Mouse (Mus musculus) forebrain, embryonic 13.5 days (tissue): Measurements from ENCODE around the gene Erich3. TPM values are rescaled to one million over a fixed set of nuclear protein-coding genes. Genes with fewer than 3 reads are reported as not detected.

Experiments
- ATAC-seq: fragments of 200-750 bp; cut with Nextera tagmentation; 2 replicates; pipeline ENCODE4 v1.8.0; 2017
- H3K27ac ChIP-seq: fragments of 300-500 bp; sonication (generic); 2 replicates; pipeline ENCODE4 v1.5.1; 2015; ENCODE audit warnings: inconsistent platforms, mild to moderate bottlenecking, moderate library complexity
- H3K27me3 ChIP-seq: fragments of 300-500 bp; sonication (generic); 2 replicates; pipeline ENCODE4 v1.6.1; 2015; ENCODE audit warnings: mild to moderate bottlenecking, inconsistent platforms
- H3K36me3 ChIP-seq: fragments of 300-500 bp; sonication (generic); 2 replicates; pipeline ENCODE4 v1.6.1; 2015; ENCODE audit warnings: mild to moderate bottlenecking, inconsistent platforms; ENCODE audit not compliant: poor library complexity, severe bottlenecking
- H3K4me1 ChIP-seq: fragments of 300-500 bp; sonication (generic); 2 replicates; pipeline ENCODE4 v1.6.1; 2015; ENCODE audit warnings: inconsistent platforms
- H3K4me2 ChIP-seq: fragments of 300-500 bp; sonication (generic); 2 replicates; pipeline ENCODE4 v1.6.1; 2015; ENCODE audit warnings: inconsistent platforms, mild to moderate bottlenecking, moderate library complexity
- H3K4me3 ChIP-seq: fragments of 300-500 bp; sonication (generic); 2 replicates; pipeline ENCODE4 v1.5.1; 2015; ENCODE audit warnings: mild to moderate bottlenecking, inconsistent platforms
- H3K9ac ChIP-seq: fragments of 300-500 bp; sonication (generic); 2 replicates; pipeline ENCODE4 v1.6.1; 2015; ENCODE audit warnings: mild to moderate bottlenecking, inconsistent platforms
- H3K9me3 ChIP-seq: fragments of 300-500 bp; sonication (generic); replicated peaks from 2 replicates; pipeline ENCODE4 v1.6.1; 2016; ENCODE audit warnings: inconsistent platforms
- WGBS: fragments of 180-500 bp; shearing (Covaris S2); methylation state at CpG from one replicate; pipeline ENCODE4 v1.1.7; 2015; 5-methylcytosine and 5-hydroxymethylcytosine counted together
- polyA plus RNA-seq: library from polyadenylated mRNA; unstranded; fragments of >200 nt; fragmentation: Nextera tagmentation; extraction: Ambion mirVana; gene quantifications from 2 replicates; pipeline ENCODE4 v1.2.1, GENCODE M21; 2015

The Erich3 gene
- polyA plus RNA-seq, 1 experiment from 2014 or later = 0.70 TPM

DNA sequence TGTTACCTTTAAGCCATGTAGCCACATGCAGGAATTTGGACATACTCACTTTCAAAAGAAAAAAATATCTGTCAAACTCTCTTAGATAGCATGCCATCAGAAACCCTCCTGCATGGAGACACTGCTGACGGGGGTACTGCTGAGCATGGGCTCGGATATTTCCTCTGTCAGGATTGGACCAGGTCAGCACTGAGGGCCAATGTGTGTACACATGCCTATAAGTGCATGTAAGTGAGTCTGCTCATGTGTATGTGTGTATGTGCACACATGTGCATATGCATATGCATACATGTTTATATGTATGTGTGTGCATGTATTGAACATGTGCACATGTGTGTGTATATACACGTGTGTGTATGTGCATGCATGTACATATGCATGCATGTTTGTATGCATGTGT lies 124.0 kb downstream of the Erich3 start:
- Histone ChIP-seq H3K36me3 (no peaks in the 10 kb centered on the region), H3K9ac (no peak overlapping the region), H3K4me2 (no peak overlapping the region), H3K9me3 (no peaks in the 10 kb centered on the region), H3K27me3 (no peaks in the 10 kb centered on the region), H3K4me1 (peaks cover 7% of the 10 kb centered on the region; the same call in 1 of the 2 replicates), H3K4me3 (no peak overlapping the region), H3K27ac (no peak overlapping the region)
- 83% methylated on average over 3 of the region's 3 CpGs for WGBS
- ATAC-seq = no peak

DNA sequence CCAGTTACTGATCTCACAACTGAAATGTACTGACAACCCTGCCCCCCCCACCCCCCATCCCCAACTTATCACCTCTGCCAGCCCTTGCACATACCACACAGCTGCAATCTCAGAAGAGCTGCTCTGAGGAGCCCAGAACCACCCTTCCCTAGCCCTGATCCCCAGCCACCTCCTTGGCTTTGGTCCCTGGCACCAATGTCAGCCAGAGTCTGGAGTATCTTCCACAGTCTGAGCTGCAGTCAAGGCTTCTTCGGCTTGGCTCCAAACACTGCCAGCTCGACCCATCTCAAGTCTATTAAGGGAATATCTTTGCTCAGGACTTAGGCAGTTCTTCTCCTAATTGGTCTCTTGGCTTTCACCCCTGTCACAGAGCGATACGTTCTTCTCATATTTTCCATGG lies 129.9 kb downstream of the Erich3 start:
- no peaks in the 10 kb centered on the region for H3K27me3 ChIP-seq
- no peaks in the 10 kb centered on the region for H3K36me3 ChIP-seq
- no peak for ATAC-seq
- 90% methylated on average over 4 of the region's 4 CpGs for WGBS
- H3K4me2 ChIP-seq = no peak overlapping the region
- no peak overlapping the region for H3K27ac ChIP-seq
- H3K4me1 ChIP-seq = no peaks in the 10 kb centered on the region
- H3K9me3 ChIP-seq = no peaks in the 10 kb centered on the region
- no peak overlapping the region for H3K9ac ChIP-seq
- H3K4me3 ChIP-seq = no peak overlapping the region

DNA sequence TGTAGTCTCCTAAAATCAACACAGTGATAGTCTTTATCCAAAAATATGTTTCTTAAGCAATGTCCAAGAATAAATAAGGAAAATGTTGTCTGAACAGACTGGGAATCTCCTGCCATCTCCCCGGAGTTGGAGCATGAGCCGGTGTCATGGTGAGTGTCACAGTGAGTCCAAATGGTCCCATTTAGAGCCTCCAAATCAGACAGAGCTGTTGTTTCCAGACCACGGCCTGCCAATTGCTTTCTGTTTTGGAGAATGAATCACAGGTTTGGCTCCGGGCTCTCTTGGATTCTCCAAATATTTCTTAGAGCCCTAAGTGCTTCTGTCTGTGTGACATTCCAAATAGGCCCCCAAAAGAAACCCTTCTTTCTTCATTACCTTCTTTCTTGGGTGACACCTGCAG lies 135.1 kb downstream of the Erich3 start:
- H3K9ac ChIP-seq = no peak overlapping the region
- no peak overlapping the region for H3K4me2 ChIP-seq
- WGBS = 77% methylated on average over 4 of the region's 4 CpGs
- H3K27ac ChIP-seq = no peak overlapping the region
- no peaks in the 10 kb centered on the region for H3K36me3 ChIP-seq
- H3K4me3 ChIP-seq = no peak overlapping the region
- H3K9me3 ChIP-seq = no peaks in the 10 kb centered on the region
- peaks cover 17% of the 10 kb centered on the region for H3K4me1 ChIP-seq
- H3K27me3 ChIP-seq = no peaks in the 10 kb centered on the region
- no peak for ATAC-seq

DNA sequence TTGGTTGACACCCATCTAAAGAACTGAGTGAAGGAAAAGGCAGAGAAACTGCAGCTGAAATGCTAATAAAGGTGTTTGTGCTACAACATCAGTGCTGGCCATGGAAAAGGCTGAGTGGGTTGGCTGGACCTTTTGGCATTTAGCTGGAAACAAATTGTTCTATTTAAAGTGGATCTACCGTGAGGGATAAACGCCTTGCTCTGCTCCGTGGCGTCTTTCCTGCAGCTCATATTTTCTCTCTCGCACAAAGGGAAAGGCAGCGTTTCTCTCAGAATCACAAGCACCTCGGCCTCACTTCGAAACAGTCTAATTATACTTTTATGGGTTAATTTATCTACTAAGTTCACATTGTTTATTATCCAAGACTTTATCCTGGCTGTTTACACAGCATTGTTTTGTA lies 136.8 kb downstream of the Erich3 start:
- Histone ChIP-seq H3K36me3 (no peaks in the 10 kb centered on the region), H3K9me3 (no peaks in the 10 kb centered on the region), H3K9ac (no peak overlapping the region), H3K4me3 (no peak overlapping the region), H3K4me1 (peaks cover 17% of the 10 kb centered on the region), H3K27ac (no peak overlapping the region), H3K4me2 (no peak overlapping the region; the same call in 1 of the 2 replicates), H3K27me3 (no peaks in the 10 kb centered on the region)
- WGBS = 43% methylated on average over 8 of the region's 8 CpGs
- ATAC-seq = no peak

DNA sequence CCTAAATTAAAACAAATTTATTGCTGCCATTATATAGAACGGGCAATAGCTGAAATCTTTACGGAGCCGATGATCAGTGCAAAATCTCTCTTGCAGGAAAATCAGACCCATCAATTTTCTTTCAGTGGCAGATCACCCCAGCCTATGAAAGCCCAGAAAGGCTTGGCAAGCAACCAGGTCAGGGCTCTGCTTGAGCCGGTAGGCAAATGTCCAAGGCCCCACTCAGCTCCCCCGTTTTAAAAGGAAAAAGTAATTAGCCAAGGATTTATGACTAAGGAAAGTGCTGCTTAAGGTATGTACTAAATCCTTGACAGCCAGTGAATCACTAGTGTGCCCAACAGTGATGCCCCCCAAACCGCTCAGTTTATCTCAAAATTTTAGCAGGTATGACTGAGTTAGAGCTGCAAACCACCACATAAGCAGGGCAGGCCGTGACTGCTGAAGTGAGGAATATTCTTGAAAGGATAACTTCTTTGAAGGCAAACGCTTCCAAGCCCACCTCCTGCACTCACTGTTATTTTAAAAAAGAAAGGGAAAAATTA lies 137.3 kb downstream of the Erich3 start:
- 56% methylated on average over 8 of the region's 8 CpGs for WGBS
- Histone ChIP-seq H3K27ac (no peak overlapping the region), H3K27me3 (no peaks in the 10 kb centered on the region), H3K4me1 (peaks cover 17% of the 10 kb centered on the region), H3K36me3 (no peaks in the 10 kb centered on the region), H3K4me3 (no peak overlapping the region), H3K4me2 (no peak overlapping the region), H3K9ac (no peak overlapping the region), H3K9me3 (no peaks in the 10 kb centered on the region)
- no peak for ATAC-seq

DNA sequence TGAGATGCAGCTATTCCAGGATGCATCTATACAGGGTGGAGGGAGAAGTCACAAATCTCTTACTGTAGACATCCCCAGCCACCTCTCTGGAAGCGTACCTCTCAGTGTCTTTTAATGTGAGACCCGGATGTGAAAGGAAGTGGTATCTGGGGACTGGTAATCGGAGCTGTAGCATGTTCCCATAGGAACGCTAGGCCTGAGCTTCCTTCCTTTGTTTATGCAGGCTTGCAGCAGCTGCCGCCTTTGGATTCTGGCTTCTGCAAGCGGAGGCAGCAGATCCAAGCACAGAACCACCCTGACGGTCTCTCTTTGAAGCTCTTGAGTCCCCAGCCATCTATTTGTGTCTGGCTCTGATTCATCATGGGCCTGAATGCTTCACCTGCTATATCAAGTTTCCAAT lies 143.0 kb downstream of the Erich3 start:
- Histone ChIP-seq H3K4me2 (no peak overlapping the region), H3K36me3 (no peaks in the 10 kb centered on the region), H3K27ac (peak overlapping the region; percentile 72), H3K4me1 (peaks cover 27% of the 10 kb centered on the region), H3K9me3 (no peaks in the 10 kb centered on the region), H3K4me3 (no peak overlapping the region), H3K9ac (peak overlapping the region; percentile 31; the same call in 1 of the 2 replicates), H3K27me3 (no peaks in the 10 kb centered on the region)
- 27% methylated on average over 7 of the region's 7 CpGs for WGBS
- peak; percentile 73 for ATAC-seq

DNA sequence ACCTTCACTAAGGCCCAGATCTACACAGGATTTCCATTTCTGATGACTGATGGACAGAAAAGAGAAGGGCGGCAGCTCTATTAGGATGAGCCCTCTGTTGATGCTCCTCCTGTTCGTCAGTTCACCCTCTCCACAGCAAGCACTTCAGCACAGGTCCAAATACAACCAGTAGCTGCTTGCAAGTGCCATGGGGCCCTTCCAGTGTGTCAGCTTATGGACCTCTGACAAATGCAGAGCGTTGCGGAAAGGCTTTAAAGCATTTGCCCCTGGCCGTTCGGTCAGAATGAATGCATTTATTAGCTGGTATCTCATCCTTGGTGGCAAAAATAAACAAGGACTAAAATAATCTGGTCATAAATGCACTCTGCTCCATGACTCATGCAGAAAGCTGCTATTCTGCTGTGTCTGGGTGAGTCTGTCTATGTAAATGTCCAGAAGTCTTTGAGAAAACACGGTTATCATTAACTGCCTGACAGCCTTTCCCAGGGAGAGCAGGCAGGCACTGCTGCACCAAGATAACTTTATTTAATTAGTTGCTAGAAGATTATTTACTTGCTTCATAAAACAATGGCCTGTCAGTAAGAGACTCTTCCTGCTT lies 146.7 kb downstream of the Erich3 start:
- H3K27ac ChIP-seq = no peak overlapping the region
- no peak for ATAC-seq
- no peak overlapping the region for H3K9ac ChIP-seq
- peaks cover 32% of the 10 kb centered on the region for H3K4me1 ChIP-seq
- 77% methylated on average over 7 of the region's 7 CpGs for WGBS
- H3K36me3 ChIP-seq = no peaks in the 10 kb centered on the region
- H3K4me3 ChIP-seq = no peak overlapping the region
- H3K9me3 ChIP-seq = no peaks in the 10 kb centered on the region
- H3K27me3 ChIP-seq = 0 out of 2 replicates have a peak, but pooled peaks cover 2% of the 10 kb centered on the region
- no peak overlapping the region for H3K4me2 ChIP-seq

DNA sequence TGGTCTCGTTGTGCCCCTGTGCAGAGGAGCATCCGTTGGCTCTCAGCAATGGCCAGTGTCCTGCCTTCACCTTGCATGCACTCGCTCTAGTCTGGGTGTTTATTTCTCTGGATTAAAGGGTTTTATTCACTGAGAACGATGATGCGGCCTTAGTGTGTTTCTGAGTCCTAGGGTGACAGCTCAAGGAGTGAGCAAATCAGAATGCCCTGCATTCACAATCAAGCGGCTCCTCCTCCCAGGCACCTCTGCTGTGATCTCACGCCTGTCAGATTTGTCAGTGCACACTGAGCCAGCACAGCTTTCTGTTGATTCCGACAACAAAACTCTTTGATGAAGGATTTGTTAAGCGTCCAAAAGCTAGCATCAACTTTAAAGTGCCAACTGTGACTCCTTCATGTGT lies 147.6 kb downstream of the Erich3 start:
- ATAC-seq = 0 out of 2 replicates have a peak, but pooled peaks have one; percentile 16
- Histone ChIP-seq H3K9ac (0 out of 2 replicates have a peak overlapping the region, but pooled peaks have one; percentile 30), H3K9me3 (no peaks in the 10 kb centered on the region), H3K4me2 (0 out of 2 replicates have a peak overlapping the region, but pooled peaks have one; percentile 4), H3K4me3 (no peak overlapping the region), H3K27ac (peak overlapping the region; percentile 54; the same call in 1 of the 2 replicates), H3K36me3 (no peaks in the 10 kb centered on the region), H3K27me3 (0 out of 2 replicates have a peak, but pooled peaks cover 2% of the 10 kb centered on the region), H3K4me1 (peaks cover 38% of the 10 kb centered on the region)
- 22% methylated on average over 9 of the region's 9 CpGs for WGBS

DNA sequence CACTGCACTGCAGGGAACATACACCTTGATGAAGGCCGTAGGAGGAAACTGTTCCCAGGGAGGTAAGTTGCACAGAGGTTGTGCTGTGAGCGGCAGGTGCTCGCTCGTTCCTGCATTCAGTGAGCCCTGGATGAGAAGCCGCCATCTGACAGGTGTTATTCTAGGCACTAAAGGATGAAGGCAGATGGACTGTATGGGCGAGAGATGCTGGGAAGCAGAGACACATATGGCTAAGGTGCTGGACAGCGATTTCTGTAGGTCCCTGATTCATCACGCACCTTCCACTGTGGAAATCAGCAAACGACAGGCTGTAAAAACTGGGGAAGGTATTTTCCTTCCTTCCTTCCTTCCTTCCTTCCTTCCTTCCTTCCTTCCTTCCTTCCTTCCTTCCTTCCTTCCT lies 148.2 kb downstream of the Erich3 start:
- no peaks in the 10 kb centered on the region for H3K9me3 ChIP-seq
- H3K4me3 ChIP-seq = no peak overlapping the region
- H3K27me3 ChIP-seq = 0 out of 2 replicates have a peak, but pooled peaks cover 2% of the 10 kb centered on the region
- H3K27ac ChIP-seq = no peak overlapping the region
- H3K36me3 ChIP-seq = no peaks in the 10 kb centered on the region
- no peak overlapping the region for H3K9ac ChIP-seq
- no peak for ATAC-seq
- H3K4me2 ChIP-seq = no peak overlapping the region
- 80% methylated on average over 9 of the region's 9 CpGs for WGBS
- H3K4me1 ChIP-seq = peaks cover 38% of the 10 kb centered on the region

DNA sequence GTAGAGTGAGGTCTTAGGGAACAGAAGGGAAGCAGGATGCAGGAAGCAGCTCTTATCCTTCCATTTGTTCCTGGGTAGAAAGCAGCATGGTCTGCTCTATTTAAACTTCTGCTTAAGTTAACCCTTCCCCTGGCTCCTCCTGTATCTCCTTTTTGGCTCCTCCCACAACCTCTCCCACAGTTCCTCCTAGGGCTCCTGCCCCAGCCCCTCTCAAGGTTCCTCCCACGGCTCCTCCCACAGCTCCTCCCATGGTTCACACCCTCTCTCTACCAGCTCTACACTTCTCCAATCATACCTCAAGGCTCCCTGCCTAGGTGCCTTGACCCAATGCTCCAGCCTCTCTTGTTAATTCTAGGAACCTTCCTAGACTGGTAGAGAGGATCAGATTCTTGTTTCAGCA lies 149.2 kb downstream of the Erich3 start:
- Histone ChIP-seq H3K36me3 (no peaks in the 10 kb centered on the region), H3K4me2 (no peak overlapping the region), H3K9me3 (no peaks in the 10 kb centered on the region), H3K27me3 (0 out of 2 replicates have a peak, but pooled peaks cover 2% of the 10 kb centered on the region), H3K4me3 (no peak overlapping the region), H3K9ac (no peak overlapping the region), H3K4me1 (peaks cover 46% of the 10 kb centered on the region), H3K27ac (no peak overlapping the region)
- no peak for ATAC-seq
- WGBS = 71% methylated on average over 1 of the region's 1 CpGs

DNA sequence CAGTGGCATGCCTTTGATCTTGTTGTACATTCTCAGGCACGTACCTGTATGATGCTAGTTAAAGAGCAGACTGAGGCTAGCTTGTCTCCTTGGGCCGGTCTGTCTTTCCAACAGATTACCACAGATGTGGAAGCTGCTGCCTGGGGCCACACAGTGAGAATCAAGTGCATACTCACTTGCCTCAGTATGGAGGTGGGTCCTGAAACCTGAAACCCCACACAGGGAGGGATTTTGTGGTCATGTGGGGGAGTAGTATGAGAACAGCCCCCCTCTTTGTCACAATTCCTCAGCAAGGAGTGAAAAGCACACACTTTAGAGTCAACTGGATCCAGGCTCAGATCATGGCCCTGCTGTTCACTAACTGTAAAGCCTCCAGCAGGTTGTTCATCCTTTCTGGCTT lies 151.9 kb downstream of the Erich3 start:
- Histone ChIP-seq H3K4me3 (no peak overlapping the region), H3K4me1 (peaks cover 49% of the 10 kb centered on the region), H3K27me3 (0 out of 2 replicates have a peak, but pooled peaks cover 2% of the 10 kb centered on the region), H3K36me3 (no peaks in the 10 kb centered on the region), H3K4me2 (no peak overlapping the region), H3K9me3 (no peaks in the 10 kb centered on the region), H3K27ac (peak overlapping the region; percentile 78), H3K9ac (no peak overlapping the region)
- 52% methylated on average over 2 of the region's 2 CpGs for WGBS
- no peak for ATAC-seq

DNA sequence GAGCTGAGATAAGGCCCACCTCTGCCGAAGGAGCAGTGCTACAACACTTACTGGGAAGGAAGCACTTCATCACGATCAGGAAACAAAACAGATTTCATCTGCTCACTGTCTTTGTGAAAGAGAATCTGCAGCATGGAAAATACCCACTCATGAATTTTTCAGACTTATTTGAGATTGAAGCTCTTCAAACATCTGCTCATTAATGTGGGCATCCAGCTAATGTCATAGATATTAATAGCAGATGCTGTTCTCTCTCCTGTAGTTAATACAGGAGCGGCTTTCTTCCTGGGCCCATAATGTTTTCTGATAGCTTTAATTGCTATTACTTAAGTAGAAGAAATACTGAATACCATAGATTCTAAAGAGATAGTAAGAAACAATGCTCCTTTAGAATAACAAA lies 152.6 kb downstream of the Erich3 start:
- peaks cover 43% of the 10 kb centered on the region for H3K4me1 ChIP-seq
- no peak overlapping the region for H3K4me3 ChIP-seq
- H3K27me3 ChIP-seq = 0 out of 2 replicates have a peak, but pooled peaks cover 2% of the 10 kb centered on the region
- 49% methylated on average over 3 of the region's 3 CpGs for WGBS
- peak overlapping the region; percentile 78 for H3K27ac ChIP-seq
- H3K36me3 ChIP-seq = no peaks in the 10 kb centered on the region
- ATAC-seq = peak; percentile 43
- H3K4me2 ChIP-seq = no peak overlapping the region
- no peaks in the 10 kb centered on the region for H3K9me3 ChIP-seq
- H3K9ac ChIP-seq = no peak overlapping the region
